Mouse (Mus musculus): Measurements from ENCODE around the gene Zdbf2.

Zdbf2 gene

DNA sequence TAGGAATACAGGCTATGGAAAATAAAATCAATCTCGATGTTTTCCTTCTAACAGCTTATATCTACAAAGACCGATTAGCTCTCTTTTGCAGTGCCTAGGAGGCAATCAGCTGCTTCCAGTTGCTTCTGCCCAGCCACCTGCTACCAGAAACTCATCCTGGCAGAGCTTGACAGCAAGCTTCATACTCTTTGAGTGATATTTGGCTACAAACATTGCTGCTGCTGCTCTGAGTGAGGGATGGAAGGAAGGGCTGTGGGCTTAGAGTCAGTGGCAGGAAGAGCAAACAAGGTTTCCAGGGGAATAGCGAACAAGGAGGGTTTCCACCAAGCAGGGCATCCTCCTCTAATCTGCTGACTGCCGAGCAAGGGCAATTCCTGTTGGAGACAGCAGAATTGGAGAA lies 7.6 kb upstream of the Zdbf2 start:
- no peak for DNase-seq

DNA sequence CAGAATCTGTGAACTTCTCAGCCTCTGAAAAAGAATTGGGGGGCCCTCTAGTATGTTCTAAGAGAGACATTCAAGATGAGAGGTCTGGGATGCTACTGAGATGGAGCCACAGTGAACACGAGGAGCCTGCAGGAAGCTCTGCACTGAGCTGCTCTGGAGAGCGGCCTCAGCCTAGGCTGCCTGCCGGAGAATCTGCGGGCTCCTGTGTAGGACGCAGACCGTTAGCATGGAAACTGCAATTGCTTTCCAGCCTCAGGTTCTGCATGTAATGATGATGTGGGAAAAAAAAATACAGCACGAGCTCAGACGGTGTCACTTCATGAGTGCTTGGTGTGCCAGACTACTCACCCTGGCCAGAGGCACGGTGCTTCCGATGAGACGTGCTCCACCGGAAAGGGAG lies 6.9 kb upstream of the Zdbf2 start:
- DNase-seq = no peak

DNA sequence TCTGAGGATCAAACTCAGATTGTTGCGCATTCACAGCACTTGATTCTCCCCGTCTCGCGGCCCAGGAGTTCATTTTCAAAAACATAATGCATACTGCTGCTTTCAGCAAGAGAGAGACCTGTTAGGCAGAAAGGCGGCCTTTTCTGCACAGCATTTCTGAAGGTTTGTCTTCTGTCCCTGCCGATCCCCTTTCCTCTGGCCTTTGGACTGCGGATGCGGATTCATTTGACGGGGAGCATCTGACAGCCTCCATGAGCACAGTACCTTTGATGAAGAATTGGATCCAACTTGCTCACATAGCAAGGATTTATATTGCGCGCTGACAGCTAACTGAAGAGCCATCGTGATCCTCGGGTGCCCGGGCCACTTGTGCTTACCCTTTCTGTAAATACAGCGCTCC lies 6.3 kb upstream of the Zdbf2 start:
- DNase-seq = no peak

DNA sequence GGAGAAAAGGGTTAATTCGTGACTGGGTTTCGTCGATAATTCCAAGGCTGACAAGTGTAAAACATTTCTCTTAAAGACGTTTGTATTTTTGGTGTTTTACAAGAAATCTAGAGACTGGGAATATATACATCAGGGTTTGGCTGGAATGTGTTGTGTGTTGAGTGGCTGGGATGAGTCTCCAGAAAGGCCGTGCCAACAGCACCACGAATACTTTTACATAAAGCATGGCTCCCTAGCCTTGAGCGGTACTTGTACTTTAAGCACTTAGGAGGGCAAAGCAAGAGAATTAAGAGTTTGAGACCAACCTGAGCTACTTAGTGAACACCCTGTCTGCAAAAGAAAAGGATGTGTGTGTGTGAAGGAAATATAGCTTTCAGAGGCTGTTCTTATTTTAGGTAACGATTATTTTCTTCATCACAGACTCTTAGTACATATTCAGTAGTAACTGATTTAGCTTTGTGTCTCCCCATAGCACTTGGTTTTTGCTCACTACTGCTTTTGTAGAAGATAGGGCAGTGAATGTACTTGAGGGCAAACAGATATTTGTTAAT lies 865 bp upstream of the Zdbf2 start:
- no peak for DNase-seq

DNA sequence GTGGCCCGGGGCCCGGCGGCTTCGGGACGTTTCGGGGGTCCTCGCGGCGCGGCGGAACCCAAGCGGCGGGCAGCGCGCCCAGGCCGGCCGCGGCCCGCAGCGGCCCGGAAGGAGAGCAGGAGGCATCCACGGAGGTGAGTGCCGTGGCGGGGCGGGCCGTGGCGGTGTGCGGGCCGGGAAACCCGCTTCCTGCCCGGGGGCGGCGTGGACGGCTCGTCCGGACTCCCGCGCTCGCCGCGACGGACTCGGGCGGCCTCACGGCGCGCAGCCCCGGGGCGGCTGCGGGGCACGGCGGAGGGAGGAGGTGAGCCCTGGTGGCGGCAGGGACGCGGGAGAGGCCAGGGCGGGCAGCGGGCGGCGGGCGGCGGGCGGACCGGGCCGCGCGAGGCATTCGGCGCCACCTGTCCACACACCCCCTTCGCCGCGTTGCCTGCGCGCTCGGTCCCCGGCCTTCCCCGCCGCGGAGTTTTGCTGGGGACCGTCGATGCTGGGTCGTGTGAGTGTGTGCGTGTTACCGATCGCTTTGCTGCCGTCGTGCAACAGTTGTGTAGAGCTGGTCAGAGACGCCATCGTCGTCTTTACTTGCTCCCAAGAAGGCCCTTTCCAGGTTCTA lies 380 bp downstream of the Zdbf2 start:
- DNase-seq = peak in 1 of 2 experiments; percentile 32

DNA sequence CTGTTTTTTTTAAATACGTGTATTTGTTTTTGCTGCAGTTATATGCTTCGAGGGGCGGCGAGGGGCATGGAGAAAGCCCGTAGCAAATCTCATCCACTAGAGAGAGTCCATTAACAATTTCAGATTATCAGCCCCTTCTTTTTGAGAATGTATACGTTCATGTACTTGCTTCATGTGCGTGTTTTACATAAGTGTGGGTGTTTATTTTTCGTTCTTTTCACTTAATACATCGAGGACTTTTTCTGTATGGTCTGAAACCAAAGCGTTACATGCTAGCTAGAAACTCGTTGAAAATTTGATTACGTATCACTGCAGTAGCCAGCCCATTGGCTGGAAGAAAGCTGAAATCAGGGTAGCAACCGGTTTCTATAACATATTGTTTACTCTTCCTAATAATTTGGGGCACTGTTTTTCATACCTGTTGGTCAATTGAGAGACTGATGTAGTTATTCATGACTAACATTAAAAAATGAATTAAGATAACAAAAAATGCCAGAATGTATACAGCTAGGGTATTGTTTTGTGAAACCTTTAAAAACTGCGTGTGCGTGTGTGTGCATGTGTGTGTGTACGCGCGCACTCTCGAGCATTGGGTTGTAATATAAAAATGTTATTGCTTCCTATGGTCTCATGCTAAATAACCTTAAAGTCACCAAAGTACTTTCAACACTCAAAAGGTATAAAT lies 1.1 kb downstream of the Zdbf2 start:
- no peak for DNase-seq

DNA sequence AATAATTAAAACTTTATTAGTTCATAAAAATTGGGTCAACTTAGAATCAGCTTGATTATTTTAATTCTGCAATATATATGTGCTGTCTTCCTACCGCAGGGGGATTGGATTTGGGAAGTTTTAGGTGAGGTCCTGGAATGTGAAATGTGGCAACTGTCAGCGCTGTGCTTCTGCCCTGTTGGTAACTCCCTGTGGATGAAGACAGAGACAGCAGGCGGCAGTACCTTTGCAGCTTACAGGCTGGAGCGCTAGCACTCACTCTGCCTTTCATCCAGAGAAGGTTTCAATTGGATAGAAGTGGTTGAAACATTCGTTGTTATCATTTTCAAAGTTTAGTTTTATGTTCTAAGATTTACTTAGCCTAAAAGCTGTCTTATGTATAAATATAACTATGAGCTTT lies 5.0 kb downstream of the Zdbf2 start:
- DNase-seq = no peak

DNA sequence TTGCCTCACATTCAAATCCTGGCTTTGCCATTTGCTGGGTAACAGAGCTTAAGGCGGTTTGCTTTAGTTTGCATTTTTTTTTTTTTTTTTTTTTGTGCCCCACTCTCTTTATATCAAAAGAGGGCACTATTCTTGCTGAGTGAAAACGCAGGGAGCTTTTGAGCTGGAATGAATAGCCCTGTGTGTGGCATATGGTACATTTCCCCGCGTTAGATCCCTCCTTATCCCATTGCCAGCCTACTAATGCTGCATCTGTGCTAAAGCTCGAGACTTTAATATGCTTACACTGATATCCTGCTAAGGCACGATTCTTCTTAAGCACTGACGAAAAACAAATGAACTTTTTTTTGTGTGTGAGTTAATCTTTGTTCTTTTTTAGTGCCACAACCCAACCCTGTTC lies 20.9 kb downstream of the Zdbf2 start:
- DNase-seq = no peak

DNA sequence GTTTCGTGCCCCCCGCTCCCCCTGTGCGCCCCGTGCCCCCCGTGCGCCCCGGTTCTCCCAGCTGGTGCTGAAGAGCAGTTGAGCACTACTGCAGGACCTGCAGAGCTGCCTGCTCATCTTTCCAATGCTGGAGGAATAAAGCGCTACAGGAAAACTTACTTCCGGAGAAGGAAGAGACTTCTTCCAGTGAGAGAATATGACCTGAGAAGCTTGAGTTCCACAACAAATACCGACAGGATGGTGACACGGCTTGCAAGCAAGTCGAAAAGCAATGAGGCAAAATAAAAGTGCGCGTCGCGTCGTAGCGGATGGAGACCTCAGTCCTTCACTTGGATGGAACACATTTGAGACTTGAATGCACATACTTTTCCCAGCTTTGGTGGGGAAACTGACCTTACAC lies 36.6 kb downstream of the Zdbf2 start:
- DNase-seq = no peak

DNA sequence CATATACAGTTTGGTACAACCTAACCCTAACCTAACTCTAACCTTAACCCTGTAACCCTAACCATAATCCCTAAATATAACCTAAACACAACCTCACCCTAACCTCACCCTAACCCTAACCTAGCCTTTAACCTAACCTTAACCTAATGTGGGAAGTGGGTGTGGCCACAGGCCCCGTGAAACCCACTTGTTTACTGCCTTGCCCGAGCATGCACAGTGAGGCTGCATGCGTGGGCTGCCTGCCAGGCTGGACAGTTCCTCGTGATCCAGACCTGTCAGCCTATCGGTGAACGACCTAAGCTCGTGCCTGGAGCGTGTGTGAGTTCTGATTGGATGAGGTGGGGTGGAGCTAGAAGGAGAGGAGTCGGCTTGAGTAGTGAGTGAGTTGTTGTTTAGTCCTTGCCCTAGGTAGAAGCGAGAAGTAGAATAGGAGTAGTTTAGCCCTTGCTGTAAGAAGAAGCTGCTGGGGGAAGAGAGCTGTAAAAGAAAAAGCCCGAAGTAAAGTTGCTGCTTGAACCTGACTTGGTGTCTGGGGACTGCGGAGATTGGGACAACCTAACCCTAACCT lies 50.6 kb downstream of the Zdbf2 start:
- DNase-seq = peak in 1 of 2 experiments; percentile 27

Data from lung, postnatal 4 days (tissue).